Mouse (Mus musculus): ENCODE results near the gene Rai1.
A peak's percentile ranks its signal among the peaks of the same experiment; 100 is the strongest.

The Rai1 gene

GRCm38 (mm10) chr11:60197998-60198619 lies 93.3 kb downstream of the Rai1 start:
- no peak for DNase-seq

- DNase-seq: no peak
Observed at GRCm38 (mm10) chr11:60198651-60199050, 93.8 kb downstream of the Rai1 start.

GRCm38 (mm10) chr11:60199702-60200184 lies 94.9 kb downstream of the Rai1 start:
- peak; percentile 89 for DNase-seq

- DNase-seq: no peak
Observed at GRCm38 (mm10) chr11:60200384-60200783, 95.6 kb downstream of the Rai1 start.

GRCm38 (mm10) chr11:60202710-60203638 lies 98.2 kb downstream of the Rai1 start:
- no peak for DNase-seq

GRCm38 (mm10) chr11:60205026-60205425 lies 100.2 kb downstream of the Rai1 start:
- DNase-seq: no peak

- no peak for DNase-seq
Observed at GRCm38 (mm10) chr11:60206207-60206606, 101.4 kb downstream of the Rai1 start.

- DNase-seq: no peak
Observed at GRCm38 (mm10) chr11:60208201-60208600, 103.4 kb downstream of the Rai1 start.

- no peak for DNase-seq
Observed at GRCm38 (mm10) chr11:60208712-60209111, 103.9 kb downstream of the Rai1 start.

- no peak for DNase-seq
Observed at GRCm38 (mm10) chr11:60209217-60209932, 104.6 kb downstream of the Rai1 start.

GRCm38 (mm10) chr11:60209933-60210249 lies 105.1 kb downstream of the Rai1 start:
- DNase-seq: no peak

GRCm38 (mm10) chr11:60210305-60210724 lies 105.5 kb downstream of the Rai1 start:
- DNase-seq: peak; percentile 96

- no peak for DNase-seq
Observed at GRCm38 (mm10) chr11:60211152-60211551, 106.3 kb downstream of the Rai1 start.

- no peak for DNase-seq
Observed at GRCm38 (mm10) chr11:60211761-60212160, 106.9 kb downstream of the Rai1 start.

GRCm38 (mm10) chr11:60213266-60213665 lies 108.5 kb downstream of the Rai1 start:
- no peak for DNase-seq

- DNase-seq: no peak
Observed at GRCm38 (mm10) chr11:60216671-60217070, 111.9 kb downstream of the Rai1 start.

GRCm38 (mm10) chr11:60217467-60217866 lies 112.7 kb downstream of the Rai1 start:
- DNase-seq: no peak

GRCm38 (mm10) chr11:60219609-60220008 lies 114.8 kb downstream of the Rai1 start:
- no peak for DNase-seq

- peak; percentile 95 to 97 for DNase-seq
Observed at GRCm38 (mm10) chr11:60220291-60220804, 115.5 kb downstream of the Rai1 start.

- DNase-seq: no peak
Observed at GRCm38 (mm10) chr11:60221425-60221824, 116.6 kb downstream of the Rai1 start.

- peak in 1 of 2 experiments; percentile 15 for DNase-seq
Observed at GRCm38 (mm10) chr11:60222085-60222468, 117.3 kb downstream of the Rai1 start.

GRCm38 (mm10) chr11:60222469-60223236 lies 117.8 kb downstream of the Rai1 start, which contains the start of gene Srebf1:
Srebf1 (minus strand) TSS chr11:60222581.
- DNase-seq: peak; percentile 87 to 88

All from B cell, adult 2 months (primary cell).